Mouse (Mus musculus) myocyte (in vitro differentiated cells): ENCODE data around the gene Hoxc9. TPM values are rescaled to one million over a fixed set of nuclear protein-coding genes. Genes with fewer than 3 reads are reported as not detected.

Experiments used
- H3K27me3 ChIP-seq: one replicate; pipeline ENCODE4 v1.6.1; 2011; ENCODE audit not compliant: control insufficient read depth, insufficient read depth, insufficient read length
- H3K36me3 ChIP-seq: one replicate; pipeline ENCODE4 v1.6.1; 2011; ENCODE audit not compliant: control insufficient read depth, insufficient read depth
- H3K4me2 ChIP-seq: one replicate; pipeline ENCODE4 v1.6.1; 2011; ENCODE audit warnings: low read depth, control low read depth
- H3K4me3 ChIP-seq: one replicate; pipeline ENCODE4 v1.5.1; 2011; ENCODE audit warnings: mild to moderate bottlenecking, control low read depth, moderate library complexity
- H3K79me2 ChIP-seq: one replicate; pipeline ENCODE4 v1.6.1; 2011; ENCODE audit not compliant: control insufficient read depth, insufficient read depth
- H3ac ChIP-seq: one replicate; pipeline ENCODE4 v1.6.1; 2011; ENCODE audit not compliant: control insufficient read depth, insufficient read length
- CEBPB ChIP-seq: IDR thresholded peaks from 2 replicates; pipeline ENCODE4 v1.6.1; 2011; ENCODE audit warnings: mild to moderate bottlenecking, moderate library complexity; ENCODE audit not compliant: poor library complexity, insufficient read depth, severe bottlenecking
- E2F4 ChIP-seq: IDR thresholded peaks from one replicate; pipeline ENCODE4 v1.6.1; 2011; ENCODE audit warnings: mild to moderate bottlenecking, control low read depth, moderate library complexity; ENCODE audit not compliant: insufficient read depth
- MAX ChIP-seq: IDR thresholded peaks from one replicate; pipeline ENCODE4 v1.6.1; 2011; ENCODE audit warnings: low read depth, mild to moderate bottlenecking, control low read depth
- MYOD1 ChIP-seq, 3 experiments: IDR thresholded peaks; one replicate each; pipeline ENCODE4 v1.6.1; 2011; ENCODE audit warnings: control low read depth in 2 of 3, low read depth in 2 of 3, mild to moderate bottlenecking in 2 of 3, moderate library complexity in 1 of 3; ENCODE audit not compliant: insufficient read length in 2 of 3, control insufficient read depth in 1 of 3
- MYOG ChIP-seq, 3 experiments: IDR thresholded peaks; one replicate each; pipeline ENCODE4 v1.6.1; 2011; ENCODE audit warnings: control low read depth in 2 of 3, low read depth in 2 of 3, mild to moderate bottlenecking in 2 of 3; ENCODE audit not compliant: insufficient read length in 2 of 3, control insufficient read depth in 1 of 3, insufficient read depth in 1 of 3
- POLR2A ChIP-seq: IDR thresholded peaks from one replicate; pipeline ENCODE4 v1.6.1; 2011; ENCODE audit warnings: low read depth, mild to moderate bottlenecking, control low read depth, moderate library complexity; ENCODE audit not compliant: insufficient read length
- POLR2AphosphoS2 ChIP-seq: IDR thresholded peaks from one replicate; pipeline ENCODE4 v1.6.1; 2011; ENCODE audit warnings: low read depth, control low read depth; ENCODE audit not compliant: insufficient read length
- REST ChIP-seq: IDR thresholded peaks from one replicate; pipeline ENCODE4 v1.6.1; 2011; ENCODE audit warnings: mild to moderate bottlenecking, control low read depth, moderate library complexity; ENCODE audit not compliant: insufficient read depth, insufficient read length
- SRF ChIP-seq: IDR thresholded peaks from one replicate; pipeline ENCODE4 v1.6.1; 2011; ENCODE audit warnings: low read depth; ENCODE audit not compliant: control insufficient read depth, insufficient read length
- TCF12 ChIP-seq: IDR thresholded peaks from one replicate; pipeline ENCODE4 v1.6.1; 2011; ENCODE audit warnings: mild to moderate bottlenecking, control low read depth; ENCODE audit not compliant: poor library complexity, insufficient read depth, severe bottlenecking
- TCF3 ChIP-seq: IDR thresholded peaks from one replicate; pipeline ENCODE4 v1.6.1; 2011; ENCODE audit warnings: low read depth, control low read depth; ENCODE audit not compliant: insufficient read length
- USF1 ChIP-seq: IDR thresholded peaks from one replicate; pipeline ENCODE4 v1.6.1; 2011; ENCODE audit warnings: low read depth, mild to moderate bottlenecking, control low read depth, moderate library complexity
- polyA plus RNA-seq: library from polyadenylated mRNA; unstranded; fragments of >200 nt; fragmentation: generic; extraction: Trizol; gene quantifications from one replicate; pipeline ENCODE4 v1.2.1, GENCODE M21; 2012; ENCODE audit warnings: missing spikeins

The Hoxc9 gene
- polyA plus RNA-seq, 1 experiment, result 10.5 TPM

GRCm38 (mm10) chr15:102976631-102977422 is 588 bp downstream of the Hoxc9 start:
- peaks cover 99% of the 10 kb centered on the region for H3K79me2 ChIP-seq
- H3K4me2 ChIP-seq, result peak overlapping the region; percentile 95
- TF ChIP-seq POLR2A (peak; percentile 63), USF1 (no peak), E2F4 (no peak), TCF12 (no peak), SRF (no peak), CEBPB (no peak), MYOG (IDR thresholded peaks at IDR 0.05; ENCODE audit: control insufficient read depth in 1 of 3, insufficient read depth in 1 of 3, insufficient read length in 2 of 3, low read depth in 2 of 3) (no peak), POLR2AphosphoS2 (peak; percentile 71), MAX (no peak), MYOD1 (IDR thresholded peaks at IDR 0.05; ENCODE audit: control insufficient read depth in 1 of 3, insufficient read length in 2 of 3, low read depth in 2 of 3) (no peak), TCF3 (no peak), REST (no peak)
- H3K36me3 ChIP-seq, result no peaks in the 10 kb centered on the region
- peak overlapping the region; percentile 64 for H3ac ChIP-seq
- H3K4me3 ChIP-seq, result peak overlapping the region; percentile 92
- no peaks in the 10 kb centered on the region for H3K27me3 ChIP-seq

GRCm38 (mm10) chr15:102977423-102977974 is 1.3 kb downstream of the Hoxc9 start:
- peak overlapping the region; percentile 64 for H3ac ChIP-seq
- peak overlapping the region; percentile 95 for H3K4me2 ChIP-seq
- TF ChIP-seq CEBPB, result no peak
- no peak for TF ChIP-seq USF1
- TF ChIP-seq POLR2A, result no peak
- TF ChIP-seq MYOG (IDR thresholded peaks at IDR 0.05; ENCODE audit: control insufficient read depth in 1 of 3, insufficient read depth in 1 of 3, insufficient read length in 2 of 3, low read depth in 2 of 3), result no peak
- no peak for TF ChIP-seq MAX
- TF ChIP-seq REST, result no peak
- TF ChIP-seq TCF3, result no peak
- no peak for TF ChIP-seq MYOD1 (IDR thresholded peaks at IDR 0.05; ENCODE audit: control insufficient read depth in 1 of 3, insufficient read length in 2 of 3, low read depth in 2 of 3)
- no peak for TF ChIP-seq TCF12
- TF ChIP-seq E2F4, result no peak
- TF ChIP-seq POLR2AphosphoS2, result no peak
- no peak for TF ChIP-seq SRF
- H3K36me3 ChIP-seq, result no peaks in the 10 kb centered on the region
- H3K79me2 ChIP-seq, result peaks cover 99% of the 10 kb centered on the region
- peak overlapping the region; percentile 92 for H3K4me3 ChIP-seq
- no peaks in the 10 kb centered on the region for H3K27me3 ChIP-seq

- H3K27me3 ChIP-seq, result no peaks in the 10 kb centered on the region
- peak overlapping the region; percentile 95 for H3K4me2 ChIP-seq
- TF ChIP-seq TCF12 (no peak), POLR2A (peak; percentile 39)
- H3K4me3 ChIP-seq, result peak overlapping the region; percentile 92
- no peaks in the 10 kb centered on the region for H3K36me3 ChIP-seq
- peaks cover 99% of the 10 kb centered on the region for H3K79me2 ChIP-seq
- peak overlapping the region; percentile 64 for H3ac ChIP-seq
These were observed 2.6 kb downstream of the Hoxc9 start for GRCm38 (mm10) chr15:102978615-102979515.

- TF ChIP-seq POLR2A, result no peak
- no peak for TF ChIP-seq CEBPB
- TF ChIP-seq USF1, result no peak
- TF ChIP-seq MAX, result no peak
- no peak for TF ChIP-seq TCF12
- no peak for TF ChIP-seq SRF
- no peak for TF ChIP-seq MYOD1 (IDR thresholded peaks at IDR 0.05; ENCODE audit: control insufficient read depth in 1 of 3, insufficient read length in 2 of 3, low read depth in 2 of 3)
- TF ChIP-seq E2F4, result no peak
- H3K4me2 ChIP-seq, result peak overlapping the region; percentile 95
- peak overlapping the region; percentile 59 for H3ac ChIP-seq
- H3K27me3 ChIP-seq, result no peaks in the 10 kb centered on the region
- H3K36me3 ChIP-seq, result no peaks in the 10 kb centered on the region
- H3K79me2 ChIP-seq, result peaks cover 99% of the 10 kb centered on the region
- peak overlapping the region; percentile 92 for H3K4me3 ChIP-seq
These were observed 3.7 kb downstream of the Hoxc9 start for GRCm38 (mm10) chr15:102979936-102980335.
